ENCODE assay signal across 14 mouse cellular contexts in genomic region chr13:34112369-34113081, GRCm38 (mm10). TPM values are rescaled to one million over a fixed set of nuclear protein-coding genes. Genes with fewer than 3 reads are reported as not detected.
A peak's percentile ranks its signal among the peaks of the same experiment; 100 is the strongest.
DNase-seq lines count a peak whose midpoint lies in the region; ATAC-seq and TF ChIP-seq lines count a peak whose summit lies in the region.
"Had no signal": no experiment of that assay in that cellular context is flagged by ENCODE, and none has a peak within 500 bp of the region (broad histone marks: within the 10 kb centered on the region; RNA-seq: fewer than 3 reads in every experiment).

No protein-coding gene starts in this region.

- no peaks in the 10 kb centered on the region for H3K79me3 ChIP-seq in C2C12 (ENCODE audit: low read depth)

- no peaks in the 10 kb centered on the region for H3K4me1 ChIP-seq in midbrain, postnatal 0 days (ENCODE audit: insufficient read depth, low read length)

- H3K27me3 ChIP-seq in C2C12 (ENCODE audit: control insufficient read depth, insufficient read depth, insufficient read length) = no peaks in the 10 kb centered on the region
- H3K27me3 ChIP-seq in midbrain, postnatal 0 days (ENCODE audit: insufficient read depth, low read length) = no peaks in the 10 kb centered on the region
- H3K27me3 ChIP-seq: embryonic facial prominence, embryonic 15.5 days; kidney, embryonic 15.5 days; liver, embryonic 15.5 days had no signal

- H3ac ChIP-seq in C2C12 (ENCODE audit: control insufficient read depth, insufficient read length, low read depth) = no peak overlapping the region

- peak; percentile 19 for DNase-seq in kidney, postnatal 14 days
- DNase-seq in kidney, adult 9 months = no peak
- DNase-seq in adrenal gland, postnatal 10 days = peak; percentile 71
- DNase-seq in lung, postnatal 14 days = peak; percentile 46
- no peak for DNase-seq in right cerebral cortex, adult 2 months (ENCODE audit: low spot score in 2 of 2)
- DNase-seq in embryo, embryonic 10 days (ENCODE audit: low spot score) = no peak
- DNase-seq in midbrain, postnatal 0 days (ENCODE audit: low spot score) = no peak
- DNase-seq: cerebellum, adult 9-11 months; gastrocnemius, postnatal 10 days had no signal

- H3K27ac ChIP-seq in midbrain, postnatal 0 days (ENCODE audit: low read depth, low read length) = no peak overlapping the region
- H3K27ac ChIP-seq: embryonic facial prominence, embryonic 15.5 days; kidney, embryonic 15.5 days; liver, embryonic 15.5 days had no signal

- no peak overlapping the region for H3K4me3 ChIP-seq in C2C12 (ENCODE audit: insufficient read depth, poor library complexity, severe bottlenecking)
- H3K4me3 ChIP-seq in midbrain, postnatal 0 days (ENCODE audit: low read depth, low read length) = no peak overlapping the region
- H3K4me3 ChIP-seq: embryonic facial prominence, embryonic 15.5 days; kidney, embryonic 15.5 days; liver, embryonic 15.5 days had no signal

- H3K36me3 ChIP-seq in C2C12 (ENCODE audit: control insufficient read depth, insufficient read depth) = no peaks in the 10 kb centered on the region
- H3K36me3 ChIP-seq in midbrain, postnatal 0 days (ENCODE audit: insufficient read depth, low read length) = no peaks in the 10 kb centered on the region
- H3K36me3 ChIP-seq: embryonic facial prominence, embryonic 15.5 days; kidney, embryonic 15.5 days; liver, embryonic 15.5 days had no signal

- H3K79me2 ChIP-seq in C2C12 (ENCODE audit: control insufficient read depth, insufficient read depth) = no peaks in the 10 kb centered on the region

- no peak for TF ChIP-seq CTCF in C2C12 (IDR thresholded peaks at IDR 0.05; ENCODE audit: control insufficient read depth, insufficient read depth, insufficient read length)
- no peak for TF ChIP-seq CTCF in midbrain, postnatal 0 days (IDR thresholded peaks at IDR 0.05)

- no peak overlapping the region for H3K4me2 ChIP-seq in midbrain, postnatal 0 days (ENCODE audit: low read depth, low read length, poor library complexity, severe bottlenecking)
- H3K4me2 ChIP-seq: embryonic facial prominence, embryonic 15.5 days; kidney, embryonic 15.5 days; liver, embryonic 15.5 days had no signal

- H3K9ac ChIP-seq in midbrain, postnatal 0 days (replicated peaks; ENCODE audit: low read length, poor library complexity, severe bottlenecking) = no peak overlapping the region
- H3K9ac ChIP-seq: embryonic facial prominence, embryonic 15.5 days; kidney, embryonic 15.5 days; liver, embryonic 15.5 days had no signal

- H3K9me3 ChIP-seq in midbrain, postnatal 0 days (ENCODE audit: low read length) = no peaks in the 10 kb centered on the region
- H3K9me3 ChIP-seq: embryonic facial prominence, embryonic 15.5 days; kidney, embryonic 15.5 days; liver, embryonic 15.5 days had no signal

- 81% methylated on average over 5 of the region's 5 CpGs for WGBS in midbrain, postnatal 0 days

- ATAC-seq in midbrain, postnatal 0 days (ENCODE audit: low FRiP score) = no peak

TF ChIP-seq in C2C12, 6 proteins besides CTCF, POLR2A, EP300 and RAD21:
- TF ChIP-seq MYOG (IDR thresholded peaks at IDR 0.05; ENCODE audit: control insufficient read depth, extremely low read depth, insufficient read length) (no peak), FOSL1 (IDR thresholded peaks at IDR 0.05; ENCODE audit: insufficient read depth, low read length, poor library complexity, severe bottlenecking) (peak; percentile 63), MYOD1 (IDR thresholded peaks at IDR 0.05; ENCODE audit: control insufficient read depth, insufficient read length, low read depth) (peak; percentile 37), CEBPB (IDR thresholded peaks at IDR 0.05; ENCODE audit: low read depth) (peak; percentile 97), MAX (IDR thresholded peaks at IDR 0.05) (peak; percentile 62), USF1 (IDR thresholded peaks at IDR 0.05; ENCODE audit: low read depth) (no peak)

RNA-seq across cellular contexts. Expression of gene Tubb2b, which starts 17.7 kb away (rescaled TPM):
- 216 TPM for polyA plus RNA-seq in C2C12 (2012; fragmentation: generic; extraction: Trizol)
- total RNA-seq in adrenal gland, postnatal 10 days (2021) = 10 to 100 TPM; 24.9 to 61.2 TPM
- 4,904 and 4,995 TPM in 2 replicates for total RNA-seq in midbrain, postnatal 0 days (2014; rRNA removed)
- 937 and 994 TPM in 2 replicates for polyA plus RNA-seq in midbrain, postnatal 0 days (2015; fragmentation: Nextera tagmentation; extraction: Ambion mirVana)
- total RNA-seq: hematopoietic stem cell, adult 5-6 weeks had no signal

RNA-seq across cellular contexts. Expression of gene Tubb2a, which starts 34.7 kb away (rescaled TPM):
- polyA plus RNA-seq in C2C12 (2012; fragmentation: generic; extraction: Trizol) = 304 TPM
- total RNA-seq in adrenal gland, postnatal 10 days (2021) = 10 to 100 TPM; 68.6 to 90.0 TPM
- total RNA-seq in midbrain, postnatal 0 days (2014; rRNA removed) = 5,907 and 6,629 TPM in 2 replicates
- polyA plus RNA-seq in midbrain, postnatal 0 days (2015; fragmentation: Nextera tagmentation; extraction: Ambion mirVana) = 4,276 and 4,687 TPM in 2 replicates

RNA-seq across cellular contexts. Expression of gene Psmg4, which starts 50.2 kb away (rescaled TPM):
- 151 TPM for polyA plus RNA-seq in C2C12 (2012; fragmentation: generic; extraction: Trizol)
- total RNA-seq in adrenal gland, postnatal 10 days (2021) = 10 to 100 TPM; 35.4 to 43.9 TPM
- 36.5 and 99.5 TPM in 2 replicates for total RNA-seq in midbrain, postnatal 0 days (2014; rRNA removed)
- polyA plus RNA-seq in midbrain, postnatal 0 days (2015; fragmentation: Nextera tagmentation; extraction: Ambion mirVana) = 82.0 and 87.7 TPM in 2 replicates

Comparison
In these comparisons a context has a peak if more than half of its experiments do, and no peak if none do; other contexts are left out.
1. DNase-seq: peak in kidney, postnatal 14 days (single experiment), adrenal gland, postnatal 10 days (single experiment) and lung, postnatal 14 days (single experiment); none in kidney, adult 9 months (single experiment), right cerebral cortex, adult 2 months (0 of 2), embryo, embryonic 10 days (single experiment) and midbrain, postnatal 0 days (single experiment).
2. RNA of gene Tubb2b, which starts 17.7 kb away (total RNA-seq): 4,904 to 4,995 TPM in midbrain, postnatal 0 days; 24.9 to 61.2 TPM in adrenal gland, postnatal 10 days; every median in the first group is over 10 times any median in the second.
3. RNA of gene Tubb2a, which starts 34.7 kb away (total RNA-seq): 5,907 to 6,629 TPM in midbrain, postnatal 0 days; 68.6 to 90.0 TPM in adrenal gland, postnatal 10 days; every median in the first group is over 10 times any median in the second.